Mouse (Mus musculus) E14TG2a.4 (cell line): ENCODE data around the gene Tmcc1.

Experiments used
- CTCF ChIP-seq: conservative IDR thresholded peaks from 2 replicates; pipeline ENCODE4 v1.5.1; 2014; ENCODE audit warnings: low read length
- NANOG ChIP-seq: IDR thresholded peaks from 2 replicates; pipeline ENCODE4 v1.6.1; 2014; ENCODE audit warnings: borderline replicate concordance, low read length, mixed read lengths
- POU5F1 ChIP-seq: IDR thresholded peaks from 2 replicates; pipeline ENCODE4 v1.6.1; 2014; ENCODE audit warnings: low read length, borderline replicate concordance

DNA sequence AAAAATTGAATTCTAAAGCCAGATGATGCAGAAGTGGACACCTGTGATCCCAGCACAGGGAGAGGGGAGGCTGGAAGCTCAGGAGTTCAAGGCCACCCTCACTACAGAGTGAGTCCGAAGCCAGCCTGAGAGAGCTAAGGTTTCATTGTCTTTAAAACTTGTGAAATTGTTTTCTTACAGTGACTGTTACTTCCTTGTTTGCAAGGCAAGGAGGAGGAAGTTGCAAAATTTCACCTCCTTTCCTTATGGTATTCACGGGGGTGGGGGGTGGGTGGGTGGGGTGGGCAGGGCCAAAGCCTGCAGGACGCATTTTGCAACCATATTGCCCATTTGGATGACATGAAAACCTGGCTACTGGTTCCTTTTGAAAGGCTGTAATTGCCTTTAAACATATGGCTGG lies 179.6 kb downstream of the Tmcc1 start:
- TF ChIP-seq CTCF (no peak), NANOG (no peak), POU5F1 (no peak)
